24 mouse cellular contexts compared by ENCODE assay signal in the genomic region with DNA sequence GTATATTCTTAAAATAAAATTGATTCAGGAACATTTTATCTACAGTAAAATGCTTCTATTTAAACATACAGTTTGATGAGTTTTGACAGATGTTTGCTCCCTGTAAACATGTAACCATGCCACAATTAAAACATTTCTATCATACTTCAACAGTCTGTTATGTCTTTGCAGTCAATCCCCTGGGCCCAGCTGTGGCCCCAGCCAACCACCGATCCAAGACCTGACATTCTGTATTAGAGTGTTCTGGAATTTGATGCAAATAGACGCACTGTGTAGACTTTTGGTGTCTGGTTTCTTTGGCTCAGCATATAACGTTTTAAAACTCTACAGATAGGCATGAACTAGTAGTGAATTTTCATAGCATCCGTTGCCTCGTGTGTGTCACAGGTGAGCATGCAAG.
"Had no signal": no experiment of that assay in that cellular context is flagged by ENCODE, and none has a peak within 500 bp of the region (broad histone marks: within the 10 kb centered on the region; RNA-seq: fewer than 3 reads in every experiment).

No protein-coding gene starts in this region.

- H3K27me3 ChIP-seq: limb, embryonic 13.5 days; liver, embryonic 12.5 days; liver, embryonic 15.5 days; midbrain, embryonic 12.5 days; midbrain, embryonic 15.5 days; neural tube, embryonic 12.5 days; neural tube, embryonic 15.5 days; stomach, embryonic 15.5 days had no signal

- ATAC-seq: liver, embryonic 12.5 days; midbrain, embryonic 15.5 days had no signal

- H3K4me3 ChIP-seq: layer of hippocampus, adult 2 months; limb, embryonic 10.5 days; limb, embryonic 13.5 days; liver, embryonic 12.5 days; liver, embryonic 15.5 days; midbrain, embryonic 12.5 days; midbrain, embryonic 15.5 days; neural tube, embryonic 12.5 days; neural tube, embryonic 15.5 days; stomach, embryonic 15.5 days had no signal

- H3K27ac ChIP-seq: layer of hippocampus, adult 2 months; limb, embryonic 10.5 days; limb, embryonic 13.5 days; liver, embryonic 12.5 days; liver, embryonic 15.5 days; macrophage; midbrain, embryonic 12.5 days; midbrain, embryonic 15.5 days; neural tube, embryonic 12.5 days; neural tube, embryonic 15.5 days had no signal

- H3K4me1 ChIP-seq: liver, embryonic 12.5 days; liver, embryonic 15.5 days; midbrain, embryonic 12.5 days; midbrain, embryonic 15.5 days; neural tube, embryonic 12.5 days; neural tube, embryonic 15.5 days had no signal

- H3K9ac ChIP-seq: limb, embryonic 13.5 days; liver, embryonic 12.5 days; liver, embryonic 15.5 days; midbrain, embryonic 12.5 days; midbrain, embryonic 15.5 days; neural tube, embryonic 12.5 days; neural tube, embryonic 15.5 days; stomach, embryonic 15.5 days had no signal

- DNase-seq: kidney, adult 8-10 months; kidney, postnatal 14 days; kidney, postnatal 4 days; layer of hippocampus, adult 9-11 months; liver; lung, adult 18-20 months; lung, postnatal 14 days; right cerebral cortex, adult 18-20 months; right cerebral cortex, postnatal 14 days; right cerebral cortex, postnatal 4 days; thymus, adult 2 months; thymus, postnatal 14 days; thymus, postnatal 4 days had no signal

- H3K4me2 ChIP-seq: limb, embryonic 13.5 days; liver, embryonic 12.5 days; liver, embryonic 15.5 days; midbrain, embryonic 12.5 days; midbrain, embryonic 15.5 days; neural tube, embryonic 12.5 days; neural tube, embryonic 15.5 days; stomach, embryonic 15.5 days had no signal

- H3K36me3 ChIP-seq: limb, embryonic 10.5 days; limb, embryonic 13.5 days; liver, embryonic 12.5 days; liver, embryonic 15.5 days; midbrain, embryonic 12.5 days; midbrain, embryonic 15.5 days; neural tube, embryonic 12.5 days; neural tube, embryonic 15.5 days; stomach, embryonic 15.5 days had no signal

- H3K9me3 ChIP-seq: limb, embryonic 10.5 days; liver, embryonic 12.5 days; liver, embryonic 15.5 days; midbrain, embryonic 12.5 days; midbrain, embryonic 15.5 days; neural tube, embryonic 12.5 days; neural tube, embryonic 15.5 days; stomach, embryonic 15.5 days had no signal
